Mouse (Mus musculus) erythroblast, embryonic 14.5 days (primary cell): ENCODE data around the gene Mgp.

ENCODE experiments used
- GATA1 ChIP-seq: IDR thresholded peaks from 2 replicates; pipeline ENCODE4 v1.6.1; 2012; ENCODE audit warnings: low read length, inconsistent platforms, mixed read lengths
- TAL1 ChIP-seq: IDR thresholded peaks from 3 replicates; pipeline ENCODE4 v1.6.1; 2012; ENCODE audit warnings: low read length, inconsistent platforms, mixed read lengths

DNA sequence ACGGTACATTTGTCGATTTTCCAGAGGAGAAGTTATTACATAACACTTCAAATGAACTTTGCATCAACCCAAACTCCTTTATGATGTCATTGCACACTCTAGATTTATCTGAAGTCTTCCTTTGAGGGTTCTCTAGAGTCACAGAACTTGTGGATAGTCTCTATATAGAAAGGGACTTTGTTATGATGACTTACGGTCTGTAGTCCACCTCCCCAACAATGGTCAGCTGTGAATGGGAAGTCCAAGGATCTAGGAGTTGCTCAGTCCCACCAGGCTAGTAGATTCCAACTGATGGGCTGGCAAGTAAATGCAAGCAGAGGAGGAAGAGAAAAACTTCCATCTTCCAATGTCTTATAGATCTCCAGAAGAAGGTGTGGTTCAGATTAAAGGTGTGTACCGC is 46.9 kb downstream of the Mgp start:
- TF ChIP-seq GATA1 (no peak), TAL1 (no peak)
